Mouse (Mus musculus) Muller cell, postnatal 12 days (primary cell): ENCODE results near the gene Ccr7.

ENCODE experiments used
- DNase-seq: peaks from one replicate; pipeline ENCODE4 v3.0.0-alpha.2; 2015; ENCODE audit errors: inconsistent ontology term

Ccr7 gene

GRCm38 (mm10) chr11:99153767-99154753 is 817 bp downstream of the Ccr7 start:
- no peak for DNase-seq

GRCm38 (mm10) chr11:99152323-99153144 is 2.3 kb downstream of the Ccr7 start:
- DNase-seq = no peak

GRCm38 (mm10) chr11:99151333-99151930 is 3.4 kb downstream of the Ccr7 start:
- no peak for DNase-seq

GRCm38 (mm10) chr11:99150889-99151288 is 4.0 kb downstream of the Ccr7 start:
- no peak for DNase-seq

- peak; percentile 63 for DNase-seq
Observed at GRCm38 (mm10) chr11:99149898-99150757, 4.7 kb downstream of the Ccr7 start.

- DNase-seq = no peak
Observed at GRCm38 (mm10) chr11:99148896-99149703, 5.8 kb downstream of the Ccr7 start.

GRCm38 (mm10) chr11:99148400-99148799 is 6.5 kb downstream of the Ccr7 start:
- DNase-seq = no peak

- no peak for DNase-seq
Observed at GRCm38 (mm10) chr11:99147920-99148289, 7.0 kb downstream of the Ccr7 start.

- DNase-seq = no peak
Observed at GRCm38 (mm10) chr11:99147041-99147919, 7.6 kb downstream of the Ccr7 start.

- DNase-seq = no peak
Observed at GRCm38 (mm10) chr11:99146558-99146957, 8.3 kb downstream of the Ccr7 start.

- DNase-seq = no peak
Observed at GRCm38 (mm10) chr11:99145765-99146164, 9.1 kb downstream of the Ccr7 start.

GRCm38 (mm10) chr11:99144940-99145339 is 9.9 kb downstream of the Ccr7 start:
- DNase-seq = no peak

GRCm38 (mm10) chr11:99144456-99144855 is 10.4 kb downstream of the Ccr7 start:
- no peak for DNase-seq

GRCm38 (mm10) chr11:99143123-99144082 is 11.5 kb downstream of the Ccr7 start:
- no peak for DNase-seq

GRCm38 (mm10) chr11:99142493-99143095 is 12.3 kb downstream of the Ccr7 start:
- DNase-seq = peak; percentile 53

- no peak for DNase-seq
Observed at GRCm38 (mm10) chr11:99142046-99142445, 12.8 kb downstream of the Ccr7 start.

GRCm38 (mm10) chr11:99141600-99141999 is 13.3 kb downstream of the Ccr7 start:
- DNase-seq = no peak

- no peak for DNase-seq
Observed at GRCm38 (mm10) chr11:99138976-99139375, 15.9 kb downstream of the Ccr7 start.
